Comparison of ENCODE assay signal across 10 mouse cellular contexts in genomic region chr5:125675623-125676022, GRCm38 (mm10).
DNase-seq lines count a peak whose midpoint lies in the region; ATAC-seq and TF ChIP-seq lines count a peak whose summit lies in the region.
"Had no signal": no experiment of that assay in that cellular context is flagged by ENCODE, and none has a peak within 500 bp of the region (broad histone marks: within the 10 kb centered on the region; RNA-seq: fewer than 3 reads in every experiment).

No protein-coding gene starts in this region.

- H3K4me3 ChIP-seq in hindbrain, embryonic 16.5 days (ENCODE audit: low read length): peak overlapping the region; percentile 22
- H3K4me3 ChIP-seq in midbrain, embryonic 12.5 days: no peak overlapping the region
- H3K4me3 ChIP-seq in intestine, embryonic 15.5 days (replicated peaks): no peak overlapping the region
- no peak overlapping the region for H3K4me3 ChIP-seq in heart, adult 2 months
- H3K4me3 ChIP-seq: embryonic facial prominence, embryonic 13.5 days had no signal

- no peaks in the 10 kb centered on the region for H3K79me2 ChIP-seq in heart, adult 2 months (replicated peaks; ENCODE audit: control insufficient read depth, insufficient read depth, low read length)

- peak; percentile 42 for DNase-seq in R1 (ENCODE audit: low read depth, low spot score)
- DNase-seq in embryo, embryonic 11.5 days (ENCODE audit: low read depth, low spot score): peak; percentile 3
- no peak for DNase-seq in kidney, postnatal 10 days
- DNase-seq in heart, adult 2 months: no peak
- DNase-seq in lung, postnatal 14 days: no peak

- peak overlapping the region; percentile 56; the same call in 1 of the 2 replicates for H3K27ac ChIP-seq in hindbrain, embryonic 16.5 days (ENCODE audit: low read depth, low read length)
- H3K27ac ChIP-seq in midbrain, embryonic 12.5 days (replicated peaks): no peak overlapping the region
- H3K27ac ChIP-seq in intestine, embryonic 15.5 days: no peak overlapping the region
- H3K27ac ChIP-seq in heart, adult 2 months: no peak overlapping the region
- H3K27ac ChIP-seq: embryonic facial prominence, embryonic 13.5 days had no signal

- peak; percentile 94 for ATAC-seq in hindbrain, embryonic 16.5 days
- ATAC-seq in midbrain, embryonic 12.5 days (ENCODE audit: low FRiP score, low read depth): peak; percentile 62
- ATAC-seq in intestine, embryonic 15.5 days: no peak

- TF ChIP-seq EP300 in heart, adult 2 months (IDR thresholded peaks at IDR 0.05; ENCODE audit: insufficient read depth, low read depth, low read length): no peak

- H3K36me3 ChIP-seq in hindbrain, embryonic 16.5 days (ENCODE audit: control insufficient read depth, insufficient read depth, low read length): no peaks in the 10 kb centered on the region
- no peaks in the 10 kb centered on the region for H3K36me3 ChIP-seq in midbrain, embryonic 12.5 days
- no peaks in the 10 kb centered on the region for H3K36me3 ChIP-seq in intestine, embryonic 15.5 days
- H3K36me3 ChIP-seq in heart, adult 2 months (ENCODE audit: control insufficient read depth, insufficient read depth, low read length): no peaks in the 10 kb centered on the region
- H3K36me3 ChIP-seq: embryonic facial prominence, embryonic 13.5 days had no signal

- peaks cover 17% of the 10 kb centered on the region for H3K4me1 ChIP-seq in hindbrain, embryonic 16.5 days (ENCODE audit: control insufficient read depth, insufficient read depth, low read depth, low read length)
- H3K4me1 ChIP-seq in midbrain, embryonic 12.5 days: peaks cover 10% of the 10 kb centered on the region
- H3K4me1 ChIP-seq in intestine, embryonic 15.5 days (replicated peaks): no peaks in the 10 kb centered on the region
- no peaks in the 10 kb centered on the region for H3K4me1 ChIP-seq in heart, adult 2 months (ENCODE audit: control insufficient read depth, insufficient read depth, low read length)
- H3K4me1 ChIP-seq: embryonic facial prominence, embryonic 13.5 days had no signal

- peak overlapping the region; percentile 49 for H3K4me2 ChIP-seq in hindbrain, embryonic 16.5 days (ENCODE audit: low read length)
- peak overlapping the region; percentile 26 for H3K4me2 ChIP-seq in midbrain, embryonic 12.5 days (replicated peaks)
- no peak overlapping the region for H3K4me2 ChIP-seq in intestine, embryonic 15.5 days (replicated peaks)
- H3K4me2 ChIP-seq: embryonic facial prominence, embryonic 13.5 days had no signal

- H3K27me3 ChIP-seq in hindbrain, embryonic 16.5 days (replicated peaks; ENCODE audit: control insufficient read depth, insufficient read depth, low read length): no peaks in the 10 kb centered on the region
- H3K27me3 ChIP-seq in midbrain, embryonic 12.5 days: no peaks in the 10 kb centered on the region
- no peaks in the 10 kb centered on the region for H3K27me3 ChIP-seq in intestine, embryonic 15.5 days (replicated peaks)
- no peaks in the 10 kb centered on the region for H3K27me3 ChIP-seq in heart, adult 2 months (ENCODE audit: control insufficient read depth, insufficient read depth, low read length)
- H3K27me3 ChIP-seq: CH12.LX; embryonic facial prominence, embryonic 13.5 days had no signal

- intact Hi-C loops in heart, adult 2 months (cut with DNase I): no loop called here

- WGBS in hindbrain, embryonic 16.5 days: 12% methylated on average over 13 of the region's 13 CpGs
- 26% methylated on average over 13 of the region's 13 CpGs for WGBS in midbrain, embryonic 12.5 days
- 45% methylated on average over 13 of the region's 13 CpGs for WGBS in intestine, embryonic 15.5 days
- 49% methylated on average over 13 of the region's 13 CpGs for WGBS in heart, adult 2 months

- TF ChIP-seq CTCF in heart, adult 2 months (IDR thresholded peaks at IDR 0.05): no peak

- no peaks in the 10 kb centered on the region for H3K9me3 ChIP-seq in hindbrain, embryonic 16.5 days (ENCODE audit: control insufficient read depth, low read length)
- H3K9me3 ChIP-seq in midbrain, embryonic 12.5 days: no peaks in the 10 kb centered on the region
- no peaks in the 10 kb centered on the region for H3K9me3 ChIP-seq in intestine, embryonic 15.5 days
- H3K9me3 ChIP-seq: embryonic facial prominence, embryonic 13.5 days had no signal

- H3K9ac ChIP-seq in hindbrain, embryonic 16.5 days (ENCODE audit: low read depth, low read length): peak overlapping the region; percentile 27
- no peak overlapping the region for H3K9ac ChIP-seq in midbrain, embryonic 12.5 days (replicated peaks)
- no peak overlapping the region for H3K9ac ChIP-seq in intestine, embryonic 15.5 days
- no peak overlapping the region for H3K9ac ChIP-seq in heart, adult 2 months (ENCODE audit: low read depth, low read length)
- H3K9ac ChIP-seq: embryonic facial prominence, embryonic 13.5 days had no signal

- no peak for TF ChIP-seq POLR2A in heart, adult 2 months (IDR thresholded peaks at IDR 0.05; ENCODE audit: insufficient read depth, low read depth, low read length)

Comparison
In these comparisons a context has a peak if more than half of its experiments do, and no peak if none do; other contexts are left out.
1. DNase-seq: peak in R1 (single experiment) and embryo, embryonic 11.5 days (single experiment); none in kidney, postnatal 10 days (single experiment), heart, adult 2 months (0 of 2) and lung, postnatal 14 days (single experiment).